Mouse (Mus musculus) lung, postnatal 36 days (tissue): Measurements from ENCODE around the gene Sufu.
A peak's percentile ranks its signal among the peaks of the same experiment; 100 is the strongest.

Experiments used
- DNase-seq: peaks from one replicate; pipeline ENCODE4 v3.0.0; 2022; ENCODE audit warnings: mixed read lengths

The Sufu gene

GRCm38 (mm10) chr19:46533525-46533924 is 136.8 kb downstream of the Sufu start:
- DNase-seq = no peak

- no peak for DNase-seq
Observed at GRCm38 (mm10) chr19:46534542-46535098, 137.9 kb downstream of the Sufu start.

- no peak for DNase-seq
Observed at GRCm38 (mm10) chr19:46537357-46537756, 140.7 kb downstream of the Sufu start.

- peak; percentile 66 for DNase-seq
Observed at GRCm38 (mm10) chr19:46538213-46538612, 141.5 kb downstream of the Sufu start.
